Mouse (Mus musculus): Measurements from ENCODE around the gene Rnf220. TPM values are rescaled to one million over a fixed set of nuclear protein-coding genes. Genes with fewer than 3 reads are reported as not detected.

Gene Rnf220
- 55.2 TPM for polyA plus RNA-seq (2014; fragmentation: Illumina TruSeq; extraction: RNeasy Lipid Tissue Mini Kit (QIAGEN cat#74804); ENCODE audit: insufficient read depth, low read depth, low replicate concordance)

GRCm38 (mm10) chr4:117496482-117497165 is at the start of gene Rnf220:
TSS of gene Rnf220 (minus strand) at chr4:117497052.

DNA sequence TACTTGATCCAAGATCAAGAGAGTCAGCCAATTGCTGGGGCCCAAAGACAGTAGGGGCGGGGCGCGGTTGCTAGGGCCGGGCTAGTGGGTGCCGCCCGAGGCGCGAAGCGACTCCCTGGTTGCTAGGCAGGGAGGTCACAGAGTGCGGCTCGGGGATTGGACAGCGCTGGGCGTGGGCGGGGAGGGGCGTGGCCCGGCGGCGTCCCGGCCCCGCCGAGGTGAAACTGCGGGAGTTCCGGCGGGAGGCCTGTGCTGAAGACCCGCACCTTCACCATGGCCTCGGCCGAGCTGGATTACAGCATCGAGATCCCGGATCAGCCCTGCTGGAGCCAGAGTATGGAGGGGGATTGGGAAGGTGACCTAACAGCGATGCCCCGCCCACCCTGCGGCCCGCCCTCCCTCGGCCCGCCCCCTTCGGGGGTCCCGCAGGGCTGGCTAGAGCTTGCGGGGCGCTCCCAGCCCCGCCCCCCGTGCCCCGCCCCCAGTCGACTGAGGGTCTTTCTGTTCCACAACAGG is 245.0 kb downstream of the Rnf220 start, which contains the start of the genes Tmem53 and Armh1:
TSS of gene Tmem53 (plus strand) at position 151 of the 516 bp plus-strand sequence.
TSS of gene Armh1 (minus strand) at position 325 of the 516 bp plus-strand sequence.

Other genes starting within 250 kb of the Rnf220 start
- 8.9 TPM for gene Tmem53, start 245.1 kb downstream of the Rnf220 start, polyA plus RNA-seq (2014; fragmentation: Illumina TruSeq; extraction: RNeasy Lipid Tissue Mini Kit (QIAGEN cat#74804); ENCODE audit: insufficient read depth, low read depth, low replicate concordance)
- 3.1 TPM for gene Armh1, start 244.9 kb downstream of the Rnf220 start, polyA plus RNA-seq (2014; fragmentation: Illumina TruSeq; extraction: RNeasy Lipid Tissue Mini Kit (QIAGEN cat#74804); ENCODE audit: insufficient read depth, low read depth, low replicate concordance)
- gene Eri3, start 53.3 kb upstream of the Rnf220 start, polyA plus RNA-seq (2014; fragmentation: Illumina TruSeq; extraction: RNeasy Lipid Tissue Mini Kit (QIAGEN cat#74804); ENCODE audit: insufficient read depth, low read depth, low replicate concordance) = 28.6 TPM
- gene Dmap1, start 185.2 kb upstream of the Rnf220 start, polyA plus RNA-seq (2014; fragmentation: Illumina TruSeq; extraction: RNeasy Lipid Tissue Mini Kit (QIAGEN cat#74804); ENCODE audit: insufficient read depth, low read depth, low replicate concordance) = 16.7 TPM
- gene Gm12845, start 227.4 kb upstream of the Rnf220 start, polyA plus RNA-seq (2014; fragmentation: Illumina TruSeq; extraction: RNeasy Lipid Tissue Mini Kit (QIAGEN cat#74804); ENCODE audit: insufficient read depth, low read depth, low replicate concordance) = not detected